Mouse (Mus musculus) megakaryocyte, embryonic 14.5 days (primary cell): Measurements from ENCODE around the gene Stra6.

Source experiments
- FLI1 ChIP-seq: IDR thresholded peaks from 2 replicates; pipeline ENCODE4 v1.6.1; 2012; ENCODE audit warnings: low read length, inconsistent platforms, mixed read lengths
- GATA1 ChIP-seq: IDR thresholded peaks from 3 replicates; pipeline ENCODE4 v1.6.1; 2012; ENCODE audit warnings: mixed read lengths, low read length, inconsistent platforms, borderline replicate concordance

DNA sequence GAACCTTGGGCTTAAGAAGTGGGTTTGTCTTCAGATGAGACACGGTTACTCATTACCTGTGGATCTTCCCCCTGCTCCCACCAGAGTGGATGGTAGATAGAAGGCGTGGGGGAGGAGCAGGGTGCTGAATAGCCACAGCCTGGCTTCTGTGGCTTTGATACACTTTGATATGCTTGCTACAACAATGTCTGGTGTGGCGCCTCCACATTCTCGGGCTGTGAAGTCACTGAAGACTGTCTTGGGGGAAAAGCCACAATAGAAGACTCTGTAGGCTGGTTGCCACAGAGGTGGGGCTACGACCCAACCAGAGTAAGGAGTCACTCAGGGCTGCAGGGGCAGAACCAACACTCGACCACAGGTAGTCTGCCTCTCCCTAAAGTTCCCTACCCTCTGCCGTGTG is 68.1 kb downstream of the Stra6 start:
- no peak for TF ChIP-seq FLI1
- TF ChIP-seq GATA1, result no peak
